Mouse (Mus musculus): ENCODE results near the gene Krtap10-10. TPM values are rescaled to one million over a fixed set of nuclear protein-coding genes. Genes with fewer than 3 reads are reported as not detected.
A peak's percentile ranks its signal among the peaks of the same experiment; 100 is the strongest.
"Not testable (repeated sequence)": the region's sequence is repeated elsewhere in the genome, so short reads cannot be mapped to it uniquely, and the experiment has no call there.

Gene Krtap10-10
- total RNA-seq (2021): not detected

GRCm38 (mm10) chr10:77835647-77836046 is at the start of gene Krtap10-10:
Gene Krtap10-10, plus strand, starts transcription at chr10:77835947.
- intact Hi-C loops (cut with DNase I): no loop called here
- no peak for DNase-seq

GRCm38 (mm10) chr10:77787876-77788275 is 47.9 kb upstream of the Krtap10-10 start, which contains the start of gene Gm7137:
Gene Gm7137, minus strand, starts transcription at chr10:77788200.
- intact Hi-C loops (cut with DNase I): loop anchor here (10.0 kb wide), 1 partner anchor 127 kb away; no protein-coding TSS in a partner anchor
- peak; percentile 47 to 55 for DNase-seq

GRCm38 (mm10) chr10:77788621-77789020 is 47.1 kb upstream of the Krtap10-10 start:
- intact Hi-C loops (cut with DNase I): loop anchor here (10.0 kb wide), 1 partner anchor 126 kb away; no protein-coding TSS in a partner anchor
- no peak for DNase-seq

- peak in 1 of 2 experiments; percentile 29 for DNase-seq
- intact Hi-C loops (cut with DNase I): no loop called here
These were observed 40.8 kb upstream of the Krtap10-10 start, which contains the start of gene Gm9639 for GRCm38 (mm10) chr10:77794976-77795375. Gene Gm9639, minus strand, starts transcription at chr10:77795076.

GRCm38 (mm10) chr10:77797677-77798076 is 38.1 kb upstream of the Krtap10-10 start:
- DNase-seq: peak; percentile 44 to 50
- intact Hi-C loops (cut with DNase I): no loop called here

- intact Hi-C loops (cut with DNase I): not testable (repeated sequence)
- DNase-seq: peak; percentile 31 to 50
These were observed 37.4 kb upstream of the Krtap10-10 start for GRCm38 (mm10) chr10:77798164-77798920.

- no peak for DNase-seq
- intact Hi-C loops (cut with DNase I): no loop called here
These were observed 36.7 kb upstream of the Krtap10-10 start, which contains the start of gene Gm19668 for GRCm38 (mm10) chr10:77798921-77799508. Gene Gm19668, minus strand, starts transcription at chr10:77799133.

- intact Hi-C loops (cut with DNase I): no loop called here
- no peak for DNase-seq
These were observed 31.7 kb upstream of the Krtap10-10 start for GRCm38 (mm10) chr10:77804095-77804494.

- no peak for DNase-seq
- intact Hi-C loops (cut with DNase I): no loop called here
These were observed 24.0 kb upstream of the Krtap10-10 start, which contains the start of gene Gm9507 for GRCm38 (mm10) chr10:77811743-77812142. Gene Gm9507, minus strand, starts transcription at chr10:77811843.

GRCm38 (mm10) chr10:77814382-77814781 is 21.4 kb upstream of the Krtap10-10 start, which contains the start of gene Gm2696:
Gene Gm2696, plus strand, starts transcription at chr10:77814682.
- no peak for DNase-seq
- intact Hi-C loops (cut with DNase I): no loop called here

- intact Hi-C loops (cut with DNase I): loop anchor here (5.0 kb wide), 1 partner anchor 188 kb away; no protein-coding TSS in a partner anchor
- peak; percentile 7 to 44 for DNase-seq
These were observed 20.2 kb upstream of the Krtap10-10 start for GRCm38 (mm10) chr10:77815514-77815913.

- DNase-seq: no peak
- intact Hi-C loops (cut with DNase I): loop anchor here (5.0 kb wide), 1 partner anchor 191 kb away; no protein-coding TSS in a partner anchor
These were observed 17.2 kb upstream of the Krtap10-10 start for GRCm38 (mm10) chr10:77818523-77818922.

- no peak for DNase-seq
- intact Hi-C loops (cut with DNase I): loop anchor here (5.0 kb wide), 1 partner anchor 192 kb away; no protein-coding TSS in a partner anchor
These were observed 16.5 kb upstream of the Krtap10-10 start for GRCm38 (mm10) chr10:77819203-77819602.

GRCm38 (mm10) chr10:77826951-77827350 is 8.8 kb upstream of the Krtap10-10 start, which contains the start of gene Krtap10-4:
Gene Krtap10-4, minus strand, starts transcription at chr10:77827095.
- DNase-seq: no peak
- intact Hi-C loops (cut with DNase I): no loop called here

GRCm38 (mm10) chr10:77839006-77839405 is 3.3 kb downstream of the Krtap10-10 start:
- intact Hi-C loops (cut with DNase I): no loop called here
- no peak for DNase-seq

- intact Hi-C loops (cut with DNase I): no loop called here
- no peak for DNase-seq
These were observed 10.8 kb downstream of the Krtap10-10 start, which contains the start of gene Gm36176 for GRCm38 (mm10) chr10:77846503-77846902. Gene Gm36176, plus strand, starts transcription at chr10:77846803.

- intact Hi-C loops (cut with DNase I): no loop called here
- DNase-seq: no peak
These were observed 11.2 kb downstream of the Krtap10-10 start for GRCm38 (mm10) chr10:77846961-77847360.

- no peak for DNase-seq
- intact Hi-C loops (cut with DNase I): no loop called here
These were observed 11.8 kb downstream of the Krtap10-10 start for GRCm38 (mm10) chr10:77847538-77847937.

GRCm38 (mm10) chr10:77852559-77852958 is 16.8 kb downstream of the Krtap10-10 start, which contains the start of gene Gm10318:
Gene Gm10318, plus strand, starts transcription at chr10:77852859.
- intact Hi-C loops (cut with DNase I): no loop called here
- no peak for DNase-seq

- intact Hi-C loops (cut with DNase I): no loop called here
These were observed 25.9 kb downstream of the Krtap10-10 start, which contains the start of gene Gm3285 for GRCm38 (mm10) chr10:77861675-77862074. Gene Gm3285, plus strand, starts transcription at chr10:77861975.

More at GRCm38 (mm10) chr10:77861675-77862074, 25.9 kb downstream of the Krtap10-10 start, which contains the start of gene Gm3285:
- DNase-seq: no peak

All from heart, postnatal 10 days (tissue).